Mouse (Mus musculus) liver, embryonic 16.5 days (tissue): ENCODE measurements around the gene Lamc2. TPM values are rescaled to one million over a fixed set of nuclear protein-coding genes. Genes with fewer than 3 reads are reported as not detected.
A peak's percentile ranks its signal among the peaks of the same experiment; 100 is the strongest.

Experiments
- ATAC-seq: fragments of 200-750 bp; cut with Nextera tagmentation; 2 replicates; pipeline ENCODE4 v1.8.0; 2017; ENCODE audit warnings: low read depth, mild to moderate bottlenecking, moderate number of reproducible peaks, moderate library complexity
- H3K27ac ChIP-seq: fragments of 300-500 bp; sonication (generic); 2 replicates; pipeline ENCODE4 v1.5.1; 2014; ENCODE audit warnings: mild to moderate bottlenecking, low read length
- H3K27me3 ChIP-seq: fragments of 300-500 bp; sonication (generic); 2 replicates; pipeline ENCODE4 v1.6.1; 2014; ENCODE audit warnings: low read depth, low read length, mixed read lengths; ENCODE audit not compliant: control insufficient read depth, insufficient read depth
- H3K36me3 ChIP-seq: fragments of 300-500 bp; sonication (generic); 2 replicates; pipeline ENCODE4 v1.6.1; 2014; ENCODE audit warnings: mild to moderate bottlenecking; ENCODE audit not compliant: control insufficient read depth, insufficient read depth
- H3K4me1 ChIP-seq: fragments of 300-500 bp; sonication (generic); 2 replicates; pipeline ENCODE4 v1.6.1; 2014; ENCODE audit warnings: low read depth, low read length, mixed read lengths; ENCODE audit not compliant: control insufficient read depth
- H3K4me2 ChIP-seq: fragments of 300-500 bp; sonication (generic); 2 replicates; pipeline ENCODE4 v1.6.1; 2014; ENCODE audit warnings: low read depth, low read length, mixed read lengths
- H3K4me3 ChIP-seq: fragments of 300-500 bp; sonication (generic); 2 replicates; pipeline ENCODE4 v1.5.1; 2014; ENCODE audit warnings: low read depth, mild to moderate bottlenecking, low read length
- H3K9ac ChIP-seq: fragments of 300-500 bp; sonication (generic); 2 replicates; pipeline ENCODE4 v1.6.1; 2014; ENCODE audit warnings: low read depth, low read length
- H3K9me3 ChIP-seq: fragments of 300-500 bp; sonication (generic); replicated peaks from 2 replicates; pipeline ENCODE4 v1.6.1; 2016; ENCODE audit warnings: low read length; ENCODE audit not compliant: control insufficient read depth
- WGBS: fragments of 180-500 bp; shearing (Covaris S2); extraction: QIAGEN DNeasy Blood & Tissue Kit; methylation state at CpG from one replicate; pipeline ENCODE4 v1.1.7; 2014; ENCODE audit not compliant: insufficient replicate concordance; 5-methylcytosine and 5-hydroxymethylcytosine counted together
- polyA plus RNA-seq: library from polyadenylated mRNA; unstranded; fragments of >200 nt; fragmentation: Nextera tagmentation; extraction: Ambion mirVana; gene quantifications from 2 replicates; pipeline ENCODE4 v1.2.1, GENCODE M21; 2015

Gene Lamc2
- polyA plus RNA-seq, result 0.39 and 0.42 TPM in 2 replicates

GRCm38 (mm10) chr1:153185828-153186803 lies at the start of gene Lamc2:
Gene Lamc2, minus strand, starts transcription at chr1:153186447.
- no peaks in the 10 kb centered on the region for H3K4me1 ChIP-seq
- no peaks in the 10 kb centered on the region for H3K36me3 ChIP-seq
- H3K4me2 ChIP-seq, result peak within 1 kb of the TSS; percentile 51
- H3K9ac ChIP-seq, result no peak within 1 kb of the TSS
- peaks cover 30% of the 10 kb centered on the region for H3K27me3 ChIP-seq
- H3K9me3 ChIP-seq, result no peaks in the 10 kb centered on the region
- ATAC-seq, result no peak
- WGBS, result 4% methylated on average over 46 of the region's 46 CpGs
- H3K4me3 ChIP-seq, result peak within 1 kb of the TSS; percentile 40
- no peak within 1 kb of the TSS for H3K27ac ChIP-seq

- H3K27ac ChIP-seq, result no peak overlapping the region
- no peak overlapping the region for H3K9ac ChIP-seq
- no peaks in the 10 kb centered on the region for H3K4me1 ChIP-seq
- H3K9me3 ChIP-seq, result no peaks in the 10 kb centered on the region
- H3K4me2 ChIP-seq, result no peak overlapping the region
- no peak overlapping the region for H3K4me3 ChIP-seq
- H3K27me3 ChIP-seq, result no peaks in the 10 kb centered on the region
- WGBS, result 59% methylated on average over 4 of the region's 4 CpGs
- ATAC-seq, result no peak
- no peaks in the 10 kb centered on the region for H3K36me3 ChIP-seq
Observed at GRCm38 (mm10) chr1:153235576-153235975, 49.3 kb upstream of the Lamc2 start.

- 68% methylated on average over 9 of the region's 9 CpGs for WGBS
- Histone ChIP-seq H3K9ac (no peak overlapping the region), H3K36me3 (peaks cover 7% of the 10 kb centered on the region), H3K4me3 (no peak overlapping the region), H3K4me2 (no peak overlapping the region), H3K27me3 (no peaks in the 10 kb centered on the region), H3K27ac (no peak overlapping the region), H3K4me1 (no peaks in the 10 kb centered on the region), H3K9me3 (no peaks in the 10 kb centered on the region)
- ATAC-seq, result no peak
Observed at GRCm38 (mm10) chr1:153231681-153232080, 45.4 kb upstream of the Lamc2 start.

GRCm38 (mm10) chr1:153227916-153228315 lies 41.7 kb upstream of the Lamc2 start:
- Histone ChIP-seq H3K36me3 (peaks cover 7% of the 10 kb centered on the region), H3K27me3 (no peaks in the 10 kb centered on the region), H3K27ac (no peak overlapping the region), H3K9ac (no peak overlapping the region), H3K4me1 (no peaks in the 10 kb centered on the region), H3K4me3 (no peak overlapping the region), H3K9me3 (no peaks in the 10 kb centered on the region), H3K4me2 (no peak overlapping the region)
- ATAC-seq, result no peak
- WGBS, result 59% methylated on average over 4 of the region's 4 CpGs

- no peaks in the 10 kb centered on the region for H3K9me3 ChIP-seq
- no peak overlapping the region for H3K27ac ChIP-seq
- no peaks in the 10 kb centered on the region for H3K27me3 ChIP-seq
- H3K4me3 ChIP-seq, result no peak overlapping the region
- WGBS, result 70% methylated on average over 8 of the region's 8 CpGs
- H3K9ac ChIP-seq, result no peak overlapping the region
- H3K4me1 ChIP-seq, result no peaks in the 10 kb centered on the region
- H3K4me2 ChIP-seq, result no peak overlapping the region
- ATAC-seq, result no peak
- H3K36me3 ChIP-seq, result peaks cover 7% of the 10 kb centered on the region
Observed at GRCm38 (mm10) chr1:153227096-153227495, 40.8 kb upstream of the Lamc2 start.

GRCm38 (mm10) chr1:153225786-153226725 lies 39.8 kb upstream of the Lamc2 start:
- no peak overlapping the region for H3K9ac ChIP-seq
- WGBS, result 78% methylated on average over 21 of the region's 21 CpGs
- H3K4me3 ChIP-seq, result no peak overlapping the region
- H3K9me3 ChIP-seq, result no peaks in the 10 kb centered on the region
- H3K36me3 ChIP-seq, result peaks cover 7% of the 10 kb centered on the region
- no peak overlapping the region for H3K4me2 ChIP-seq
- no peaks in the 10 kb centered on the region for H3K27me3 ChIP-seq
- H3K27ac ChIP-seq, result no peak overlapping the region
- H3K4me1 ChIP-seq, result no peaks in the 10 kb centered on the region
- ATAC-seq, result no peak

- no peak overlapping the region for H3K27ac ChIP-seq
- no peaks in the 10 kb centered on the region for H3K27me3 ChIP-seq
- H3K4me1 ChIP-seq, result no peaks in the 10 kb centered on the region
- no peak for ATAC-seq
- no peak overlapping the region for H3K9ac ChIP-seq
- WGBS, result 58% methylated on average over 5 of the region's 5 CpGs
- H3K4me2 ChIP-seq, result no peak overlapping the region
- peaks cover 4% of the 10 kb centered on the region; the same call in 1 of the 2 replicates for H3K36me3 ChIP-seq
- H3K4me3 ChIP-seq, result no peak overlapping the region
- H3K9me3 ChIP-seq, result no peaks in the 10 kb centered on the region
Observed at GRCm38 (mm10) chr1:153224331-153224730, 38.1 kb upstream of the Lamc2 start.

- no peak for ATAC-seq
- H3K9ac ChIP-seq, result no peak overlapping the region
- no peak overlapping the region for H3K4me3 ChIP-seq
- 67% methylated on average over 9 of the region's 9 CpGs for WGBS
- H3K27ac ChIP-seq, result no peak overlapping the region
- no peaks in the 10 kb centered on the region for H3K27me3 ChIP-seq
- no peaks in the 10 kb centered on the region for H3K9me3 ChIP-seq
- no peaks in the 10 kb centered on the region for H3K36me3 ChIP-seq
- no peak overlapping the region for H3K4me2 ChIP-seq
- no peaks in the 10 kb centered on the region for H3K4me1 ChIP-seq
Observed at GRCm38 (mm10) chr1:153219376-153219775, 33.1 kb upstream of the Lamc2 start.
